Mouse (Mus musculus): Measurements from ENCODE around the gene Ankfy1. TPM values are rescaled to one million over a fixed set of nuclear protein-coding genes. Genes with fewer than 3 reads are reported as not detected.

Ankfy1 gene
- polyA plus RNA-seq, 1 experiment from 2014 or later = 42.8 TPM

- TF ChIP-seq CTCF (IDR thresholded peaks at IDR 0.05) = no peak
- no peak for ATAC-seq
- no peak for DNase-seq (ENCODE audit: low read depth, low spot score)
- CTCF ChIA-PET = no interaction called here
- no peaks in the 10 kb centered on the region for H3K27me3 ChIP-seq
- in situ Hi-C loops (cut with MboI; ENCODE audit: low pct_unique_long_range_greater_than_20kb) = no loop called here
- POLR2A ChIA-PET = no interaction called here
Measured at GRCm38 (mm10) chr11:72782103-72782502, 92.3 kb downstream of the Ankfy1 start.

GRCm38 (mm10) chr11:72782503-72782902 lies 92.7 kb downstream of the Ankfy1 start:
- TF ChIP-seq CTCF (IDR thresholded peaks at IDR 0.05) = no peak
- in situ Hi-C loops (cut with MboI; ENCODE audit: low pct_unique_long_range_greater_than_20kb) = no loop called here
- ATAC-seq (no peak), DNase-seq (ENCODE audit: low read depth, low spot score) (no peak)
- no peaks in the 10 kb centered on the region for H3K27me3 ChIP-seq
- ChIA-PET CTCF (interaction anchor here (0.9 kb wide), 1 partner anchor 12 kb away, joined by 3 read pairs; no protein-coding TSS in a partner anchor), POLR2A (no interaction called here)

DNA sequence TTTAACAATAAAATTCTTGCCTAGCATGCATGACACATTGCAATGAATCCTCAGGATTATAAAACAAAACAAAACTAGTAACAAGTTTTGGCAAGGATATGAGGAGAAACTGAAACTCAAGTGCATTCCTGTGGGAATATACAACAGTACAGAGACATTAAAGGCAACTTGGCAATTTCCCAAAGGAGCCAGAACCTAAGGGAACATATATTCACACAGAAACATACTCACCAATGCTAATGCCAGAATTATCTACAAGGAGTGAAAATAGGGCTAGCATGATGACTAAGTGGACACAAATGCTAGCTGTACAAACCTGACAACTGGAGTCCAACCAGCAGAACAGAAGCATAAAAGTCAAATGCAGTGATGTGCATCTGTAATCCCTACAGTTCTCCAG lies 102.2 kb downstream of the Ankfy1 start:
- ChIA-PET POLR2A (interaction anchor here (1.1 kb wide), 2 partner anchors 15 to 48 kb away, joined by 3 to 4 read pairs; no protein-coding TSS in a partner anchor), CTCF (no interaction called here)
- DNase-seq (ENCODE audit: low read depth, low spot score) (peak; percentile 58), ATAC-seq (peak; percentile 14)
- in situ Hi-C loops (cut with MboI; ENCODE audit: low pct_unique_long_range_greater_than_20kb) = no loop called here
- TF ChIP-seq CTCF (IDR thresholded peaks at IDR 0.05) = no peak
- H3K27me3 ChIP-seq = no peaks in the 10 kb centered on the region

- peak; percentile 37 for ATAC-seq
- H3K27me3 ChIP-seq = no peaks in the 10 kb centered on the region
- no peak for DNase-seq (ENCODE audit: low read depth, low spot score)
- TF ChIP-seq CTCF (IDR thresholded peaks at IDR 0.05) = no peak
- ChIA-PET POLR2A (interaction anchor here (0.6 to 1.0 kb wide), 2 partner anchors 18 to 277 kb away, joined by 3 read pairs; no protein-coding TSS in a partner anchor), CTCF (no interaction called here)
- in situ Hi-C loops (cut with MboI; ENCODE audit: low pct_unique_long_range_greater_than_20kb) = no loop called here
Measured at GRCm38 (mm10) chr11:72795149-72795454, 105.3 kb downstream of the Ankfy1 start.

DNA sequence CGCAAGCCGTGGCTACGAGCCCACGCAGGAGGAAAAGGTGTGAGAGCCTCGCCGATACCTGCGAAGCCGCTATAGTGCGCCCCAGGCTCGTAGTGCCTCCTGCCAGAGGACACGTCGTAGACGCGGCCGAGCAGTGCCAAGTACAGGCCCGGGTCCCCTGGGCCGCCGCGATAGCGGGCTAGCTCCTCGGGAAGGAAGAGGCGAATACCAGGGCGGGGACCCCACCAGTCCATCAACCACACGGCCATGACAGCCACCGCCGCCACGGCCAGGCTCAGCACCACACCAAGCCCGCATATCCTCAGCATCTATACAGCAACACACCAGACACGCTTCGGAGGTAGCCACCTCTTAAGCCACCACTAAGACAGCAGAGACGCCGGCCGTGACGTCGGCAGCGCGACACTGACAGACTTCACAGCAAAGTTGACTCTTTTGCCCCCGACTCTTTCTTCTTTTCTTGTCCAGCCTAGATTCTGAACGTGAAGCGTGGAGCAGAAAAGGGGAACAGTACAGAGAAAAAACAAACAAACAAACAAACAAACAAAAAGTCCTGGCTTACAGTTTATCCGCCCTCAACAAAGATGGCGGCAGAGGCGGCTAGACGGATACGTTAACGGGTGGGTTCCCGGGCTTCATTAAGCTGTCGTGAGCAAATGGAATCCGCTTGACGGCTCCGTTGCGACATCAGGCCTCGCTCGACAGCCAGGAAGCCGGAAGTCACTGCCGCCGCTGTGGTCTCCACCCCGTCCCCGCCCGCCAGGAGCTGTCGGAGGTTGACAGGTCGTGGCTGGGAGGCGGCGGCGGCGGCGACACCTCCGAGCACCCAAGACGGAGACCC lies 105.9 kb downstream of the Ankfy1 start, which contains the start of the genes Cyb5d2 and Zzef1:
Gene Cyb5d2 (minus strand): TSS at position 688 of the 841 bp plus-strand sequence.
Gene Zzef1 (plus strand): TSS at position 772 of the 841 bp plus-strand sequence.
- ChIA-PET CTCF (no interaction called here), POLR2A (interaction anchor here (0.6 kb wide), 1 partner anchor 276 kb away, joined by 3 read pairs; no protein-coding TSS in a partner anchor)
- H3K27me3 ChIP-seq = no peaks in the 10 kb centered on the region
- no peak for TF ChIP-seq CTCF (IDR thresholded peaks at IDR 0.05)
- ATAC-seq (peak; percentile 68), DNase-seq (ENCODE audit: low read depth, low spot score) (peak; percentile 79)
- in situ Hi-C loops (cut with MboI; ENCODE audit: low pct_unique_long_range_greater_than_20kb) = no loop called here

- ATAC-seq (peak; percentile 19), DNase-seq (ENCODE audit: low read depth, low spot score) (no peak)
- CTCF ChIA-PET = no interaction called here
- in situ Hi-C loops (cut with MboI; ENCODE audit: low pct_unique_long_range_greater_than_20kb) = no loop called here
- POLR2A ChIA-PET = no interaction called here
- H3K27me3 ChIP-seq = no peaks in the 10 kb centered on the region
- no peak for TF ChIP-seq CTCF (IDR thresholded peaks at IDR 0.05)
Measured at GRCm38 (mm10) chr11:72796296-72796687, 106.5 kb downstream of the Ankfy1 start.

DNA sequence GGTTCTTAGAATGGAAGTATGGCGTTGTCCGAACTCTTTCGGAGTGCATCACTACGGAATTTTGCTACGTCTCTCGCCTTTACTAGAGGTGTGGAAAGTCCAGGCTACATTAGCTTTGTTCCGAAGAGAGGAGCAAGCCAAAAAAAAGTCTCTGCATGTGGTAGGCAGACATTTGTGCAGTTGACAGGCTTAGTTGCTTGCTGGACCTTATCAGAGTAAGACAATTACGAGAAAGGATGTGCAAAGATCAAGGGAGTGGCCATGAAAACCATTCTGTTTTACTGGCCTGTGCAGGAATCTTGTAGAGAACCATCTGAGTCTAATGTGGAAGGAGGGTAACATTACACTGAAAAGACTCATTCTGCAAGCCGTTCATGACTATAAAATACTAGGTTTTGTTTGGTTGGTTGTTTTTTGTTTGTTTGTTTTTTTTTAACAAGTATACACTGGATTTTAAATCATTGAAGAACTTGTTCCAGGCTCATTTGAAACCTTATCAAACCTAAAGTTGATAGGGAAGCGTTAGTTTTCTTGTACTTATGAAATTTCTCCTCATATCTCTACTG lies 107.0 kb downstream of the Ankfy1 start:
- no peak for ATAC-seq
- no peak for DNase-seq (ENCODE audit: low read depth, low spot score)
- TF ChIP-seq CTCF (IDR thresholded peaks at IDR 0.05) = no peak
- in situ Hi-C loops (cut with MboI; ENCODE audit: low pct_unique_long_range_greater_than_20kb) = no loop called here
- CTCF ChIA-PET = interaction anchor here (1.4 kb wide), 1 partner anchor 15 kb away, joined by 3 read pairs; no protein-coding TSS in a partner anchor
- POLR2A ChIA-PET = no interaction called here
- no peaks in the 10 kb centered on the region for H3K27me3 ChIP-seq

GRCm38 (mm10) chr11:72798112-72798511 lies 108.3 kb downstream of the Ankfy1 start:
- ATAC-seq (no peak), DNase-seq (ENCODE audit: low read depth, low spot score) (no peak)
- CTCF ChIA-PET = interaction anchor here (0.9 to 1.4 kb wide), 2 partner anchors 9 to 13 kb away, joined by 3 read pairs; no protein-coding TSS in a partner anchor
- H3K27me3 ChIP-seq = no peaks in the 10 kb centered on the region
- POLR2A ChIA-PET = no interaction called here
- TF ChIP-seq CTCF (IDR thresholded peaks at IDR 0.05) = no peak
- in situ Hi-C loops (cut with MboI; ENCODE audit: low pct_unique_long_range_greater_than_20kb) = no loop called here

DNA sequence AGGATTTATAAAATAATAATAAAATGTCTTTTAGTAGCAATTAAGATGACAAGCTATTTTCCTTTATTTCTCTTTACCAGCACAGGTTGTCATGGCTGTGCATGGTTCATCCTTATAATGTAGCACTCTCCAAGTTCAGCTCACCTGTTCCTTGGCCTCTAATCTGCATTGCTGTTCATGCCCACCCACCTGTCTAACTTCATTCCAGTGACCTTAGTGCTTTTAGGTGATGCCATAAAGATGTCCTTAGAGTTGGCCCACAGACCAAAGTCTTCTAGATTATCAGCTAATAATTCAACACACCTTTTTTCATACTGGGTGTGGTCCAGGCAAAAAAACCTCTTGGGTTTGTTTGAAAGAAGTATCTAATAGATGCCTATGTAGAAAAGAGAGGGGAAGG lies 111.4 kb downstream of the Ankfy1 start:
- DNase-seq (ENCODE audit: low read depth, low spot score) (no peak), ATAC-seq (no peak)
- no peaks in the 10 kb centered on the region for H3K27me3 ChIP-seq
- CTCF ChIA-PET = no interaction called here
- in situ Hi-C loops (cut with MboI; ENCODE audit: low pct_unique_long_range_greater_than_20kb) = no loop called here
- POLR2A ChIA-PET = no interaction called here
- no peak for TF ChIP-seq CTCF (IDR thresholded peaks at IDR 0.05)

GRCm38 (mm10) chr11:72803038-72803437 lies 113.2 kb downstream of the Ankfy1 start:
- ATAC-seq (no peak), DNase-seq (ENCODE audit: low read depth, low spot score) (no peak)
- in situ Hi-C loops (cut with MboI; ENCODE audit: low pct_unique_long_range_greater_than_20kb) = no loop called here
- ChIA-PET POLR2A (no interaction called here), CTCF (no interaction called here)
- no peak for TF ChIP-seq CTCF (IDR thresholded peaks at IDR 0.05)
- H3K27me3 ChIP-seq = no peaks in the 10 kb centered on the region

DNA sequence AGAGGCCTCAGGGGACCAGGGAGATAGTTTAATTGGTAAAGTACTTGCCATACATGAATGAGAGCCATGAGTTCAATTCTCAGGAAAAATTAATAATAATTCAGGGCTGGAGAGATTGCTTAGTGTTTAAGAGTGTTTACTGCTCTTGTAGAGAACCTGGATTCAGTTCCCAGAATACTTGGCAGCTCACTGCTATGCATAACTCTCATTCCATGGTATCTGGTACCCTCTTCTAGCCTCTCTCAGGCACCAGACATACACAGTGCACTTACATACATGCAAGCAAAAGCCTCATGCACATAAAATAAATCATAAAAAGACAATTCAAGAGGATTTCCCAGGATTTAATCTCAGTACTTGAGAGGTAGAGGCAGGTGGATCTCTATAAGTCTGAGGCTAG lies 114.8 kb downstream of the Ankfy1 start:
- H3K27me3 ChIP-seq = no peaks in the 10 kb centered on the region
- no peak for DNase-seq (ENCODE audit: low read depth, low spot score)
- in situ Hi-C loops (cut with MboI; ENCODE audit: low pct_unique_long_range_greater_than_20kb) = no loop called here
- TF ChIP-seq CTCF (IDR thresholded peaks at IDR 0.05) = no peak
- ChIA-PET CTCF (no interaction called here), POLR2A (no interaction called here)
- no peak for ATAC-seq
